Mouse (Mus musculus) neural tube, embryonic 15.5 days (tissue): ENCODE data around the gene Loxl3. TPM values are rescaled to one million over a fixed set of nuclear protein-coding genes. Genes with fewer than 3 reads are reported as not detected.

Experiments
- ATAC-seq: fragments of 200-750 bp; cut with Nextera tagmentation; 2 replicates; pipeline ENCODE4 v1.8.0; 2017; ENCODE audit warnings: mild to moderate bottlenecking, moderate TSS enrichment, moderate library complexity; ENCODE audit not compliant: low FRiP score
- H3K27ac ChIP-seq: fragments of 300-500 bp; sonication (generic); replicated peaks from 2 replicates; pipeline ENCODE4 v1.5.1; 2015; ENCODE audit warnings: mild to moderate bottlenecking, inconsistent platforms
- H3K27me3 ChIP-seq: fragments of 300-500 bp; sonication (generic); replicated peaks from 2 replicates; pipeline ENCODE4 v1.6.1; 2015; ENCODE audit warnings: inconsistent platforms
- H3K36me3 ChIP-seq: fragments of 300-500 bp; sonication (generic); 2 replicates; pipeline ENCODE4 v1.6.1; 2015; ENCODE audit warnings: inconsistent platforms
- H3K4me1 ChIP-seq: fragments of 300-500 bp; sonication (generic); 2 replicates; pipeline ENCODE4 v1.6.1; 2015; ENCODE audit warnings: inconsistent platforms
- H3K4me2 ChIP-seq: fragments of 300-500 bp; sonication (generic); 2 replicates; pipeline ENCODE4 v1.6.1; 2015; ENCODE audit warnings: inconsistent platforms, mild to moderate bottlenecking, moderate library complexity
- H3K4me3 ChIP-seq: fragments of 300-500 bp; sonication (generic); replicated peaks from 2 replicates; pipeline ENCODE4 v1.5.1; 2015; ENCODE audit warnings: mild to moderate bottlenecking, inconsistent platforms
- H3K9ac ChIP-seq: fragments of 300-500 bp; sonication (generic); replicated peaks from 2 replicates; pipeline ENCODE4 v1.6.1; 2015; ENCODE audit warnings: mild to moderate bottlenecking, inconsistent platforms
- H3K9me3 ChIP-seq: fragments of 300-500 bp; sonication (generic); replicated peaks from 2 replicates; pipeline ENCODE4 v1.6.1; 2016; ENCODE audit warnings: inconsistent platforms
- WGBS: fragments of 180-500 bp; shearing (Covaris S2); methylation state at CpG from one replicate; pipeline ENCODE4 v1.1.7; 2015; ENCODE audit warnings: mixed read lengths; 5-methylcytosine and 5-hydroxymethylcytosine counted together
- polyA plus RNA-seq: library from polyadenylated mRNA; unstranded; fragments of >200 nt; fragmentation: Nextera tagmentation; extraction: Ambion mirVana; gene quantifications from 2 replicates; pipeline ENCODE4 v1.2.1, GENCODE M21; 2015

Gene Loxl3
- polyA plus RNA-seq, 1 experiment from 2014 or later, result 7.6 TPM

DNA sequence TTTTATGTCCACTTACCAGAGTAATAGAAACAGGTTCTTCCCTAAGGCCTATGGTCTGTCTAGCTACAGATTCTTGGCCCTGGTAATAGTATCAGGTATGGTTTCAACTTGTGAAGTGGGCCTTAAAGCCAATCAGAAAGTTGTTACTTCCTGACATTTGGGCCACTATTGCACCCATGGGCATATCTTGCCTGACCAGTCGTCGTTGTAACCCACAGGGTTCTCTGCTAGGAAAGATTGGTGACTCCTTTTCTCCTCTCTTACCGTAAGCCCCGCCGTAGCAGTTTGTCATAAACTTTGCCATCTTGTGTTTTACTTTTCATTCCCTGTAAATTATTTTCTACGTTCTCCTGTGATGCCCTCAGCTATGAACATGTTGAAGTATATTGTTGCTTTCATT is 13.9 kb upstream of the Loxl3 start:
- no peaks in the 10 kb centered on the region for H3K9me3 ChIP-seq
- no peak for ATAC-seq
- H3K9ac ChIP-seq, result no peak overlapping the region
- 91% methylated on average over 6 of the region's 6 CpGs for WGBS
- H3K4me3 ChIP-seq, result no peak overlapping the region
- H3K27ac ChIP-seq, result no peak overlapping the region
- H3K4me2 ChIP-seq, result no peak overlapping the region
- H3K36me3 ChIP-seq, result no peaks in the 10 kb centered on the region
- no peaks in the 10 kb centered on the region for H3K27me3 ChIP-seq
- H3K4me1 ChIP-seq, result no peaks in the 10 kb centered on the region

- no peak for ATAC-seq
- H3K9ac ChIP-seq, result no peak overlapping the region
- H3K27me3 ChIP-seq, result no peaks in the 10 kb centered on the region
- H3K4me2 ChIP-seq, result no peak overlapping the region
- no peak overlapping the region for H3K27ac ChIP-seq
- no peak overlapping the region for H3K4me3 ChIP-seq
- no peaks in the 10 kb centered on the region for H3K9me3 ChIP-seq
- no peaks in the 10 kb centered on the region for H3K36me3 ChIP-seq
- WGBS, result 82% methylated on average over 4 of the region's 4 CpGs
- no peaks in the 10 kb centered on the region for H3K4me1 ChIP-seq
Measured at GRCm38 (mm10) chr6:83020836-83021593, 13.0 kb upstream of the Loxl3 start.

DNA sequence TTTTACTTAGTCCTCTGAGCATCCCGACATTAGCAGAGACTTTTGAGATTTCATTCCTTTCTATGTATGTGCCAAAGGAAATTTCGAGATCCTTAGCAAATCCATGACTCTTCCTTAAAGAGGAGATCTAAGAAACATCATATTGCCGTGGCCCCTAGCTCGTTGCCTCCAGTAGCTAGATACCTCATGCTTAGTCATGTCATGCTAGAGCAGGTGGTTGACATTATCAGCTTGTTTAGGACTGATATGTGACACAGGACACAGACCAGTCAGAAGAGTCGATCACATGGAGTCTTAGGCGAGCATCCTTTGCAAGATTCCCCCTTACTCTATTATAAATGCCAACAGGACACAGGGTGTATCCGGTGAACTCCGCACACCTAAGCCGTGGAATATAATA is 11.0 kb upstream of the Loxl3 start:
- Histone ChIP-seq H3K36me3 (no peaks in the 10 kb centered on the region), H3K9ac (no peak overlapping the region), H3K27ac (no peak overlapping the region), H3K4me2 (no peak overlapping the region), H3K4me3 (no peak overlapping the region), H3K27me3 (no peaks in the 10 kb centered on the region), H3K4me1 (no peaks in the 10 kb centered on the region), H3K9me3 (no peaks in the 10 kb centered on the region)
- ATAC-seq, result no peak
- 86% methylated on average over 9 of the region's 9 CpGs for WGBS

DNA sequence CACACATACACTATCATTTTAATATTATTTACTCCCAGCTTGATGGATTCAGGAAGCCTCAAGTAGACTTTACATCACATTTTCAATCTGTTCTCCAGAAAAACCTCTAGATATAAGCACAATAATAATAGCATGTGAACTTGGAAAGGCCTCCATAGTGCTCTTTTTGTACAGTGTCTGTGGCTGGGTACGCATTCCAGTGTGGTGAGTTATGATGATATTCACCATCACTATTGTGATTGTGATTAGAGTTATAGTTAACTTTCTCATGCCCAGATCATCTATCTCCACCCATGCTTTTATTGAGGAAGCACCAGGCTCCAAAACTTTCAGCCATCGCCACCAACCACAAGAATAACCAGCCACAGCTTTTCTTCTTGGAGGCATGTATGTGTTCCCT is 10.2 kb upstream of the Loxl3 start:
- H3K4me3 ChIP-seq, result no peak overlapping the region
- H3K4me2 ChIP-seq, result no peak overlapping the region
- H3K9me3 ChIP-seq, result no peaks in the 10 kb centered on the region
- H3K27me3 ChIP-seq, result no peaks in the 10 kb centered on the region
- H3K36me3 ChIP-seq, result no peaks in the 10 kb centered on the region
- WGBS, result 85% methylated on average over 2 of the region's 2 CpGs
- no peak overlapping the region for H3K27ac ChIP-seq
- H3K4me1 ChIP-seq, result no peaks in the 10 kb centered on the region
- ATAC-seq, result no peak
- H3K9ac ChIP-seq, result no peak overlapping the region

- no peak overlapping the region for H3K27ac ChIP-seq
- H3K4me1 ChIP-seq, result no peaks in the 10 kb centered on the region
- H3K9me3 ChIP-seq, result no peaks in the 10 kb centered on the region
- WGBS, result 75% methylated on average over 4 of the region's 4 CpGs
- no peak for ATAC-seq
- no peak overlapping the region for H3K4me3 ChIP-seq
- H3K9ac ChIP-seq, result no peak overlapping the region
- no peak overlapping the region for H3K4me2 ChIP-seq
- H3K36me3 ChIP-seq, result no peaks in the 10 kb centered on the region
- no peaks in the 10 kb centered on the region for H3K27me3 ChIP-seq
Measured at GRCm38 (mm10) chr6:83024421-83024820, 9.6 kb upstream of the Loxl3 start.

DNA sequence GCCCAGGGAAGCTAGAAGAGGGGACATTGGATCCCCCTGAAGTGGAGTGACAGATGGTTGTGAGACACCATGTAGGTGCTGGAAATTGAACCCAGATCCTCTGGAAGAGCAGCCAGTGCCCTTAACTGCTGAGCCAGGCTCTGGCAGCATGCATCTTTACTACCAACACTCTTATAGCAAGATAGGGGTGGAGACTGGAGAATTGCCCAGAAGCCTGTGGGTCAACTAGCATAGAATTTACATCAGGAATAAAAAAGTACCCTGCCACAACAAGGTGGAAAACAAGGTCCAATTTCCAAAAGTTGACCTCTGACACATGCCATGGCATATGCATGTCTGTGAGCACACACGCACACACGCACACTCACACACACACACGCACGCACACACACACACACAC is 8.8 kb upstream of the Loxl3 start:
- Histone ChIP-seq H3K4me3 (no peak overlapping the region), H3K9me3 (no peaks in the 10 kb centered on the region), H3K36me3 (no peaks in the 10 kb centered on the region), H3K9ac (no peak overlapping the region), H3K4me1 (no peaks in the 10 kb centered on the region), H3K27me3 (peaks cover 7% of the 10 kb centered on the region; the same call in 1 of the 2 replicates), H3K27ac (no peak overlapping the region), H3K4me2 (no peak overlapping the region)
- no peak for ATAC-seq
- WGBS, result 100% methylated on average over 4 of the region's 4 CpGs

DNA sequence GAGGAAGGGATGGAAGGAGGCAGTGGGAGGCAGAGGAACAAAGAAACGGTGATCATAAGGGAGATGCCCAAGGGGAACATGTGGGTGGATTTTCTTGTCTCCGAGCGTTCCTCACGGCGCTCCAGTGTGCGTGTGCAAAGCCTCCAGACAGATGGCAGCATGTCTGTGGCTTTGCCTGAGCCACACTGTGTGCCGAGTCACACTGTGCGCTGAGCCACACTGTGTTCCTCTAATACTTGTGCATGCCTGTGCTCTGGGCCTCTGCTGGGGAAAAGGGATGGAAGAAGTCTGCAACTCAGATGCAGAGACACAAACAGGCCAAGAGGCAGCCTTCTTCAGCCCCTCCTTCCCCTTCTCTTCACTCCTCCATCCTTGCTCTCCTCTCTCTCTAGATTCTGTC is 6.7 kb upstream of the Loxl3 start:
- 68% methylated on average over 8 of the region's 8 CpGs for WGBS
- no peak overlapping the region for H3K4me3 ChIP-seq
- no peak for ATAC-seq
- H3K9me3 ChIP-seq, result no peaks in the 10 kb centered on the region
- no peaks in the 10 kb centered on the region for H3K36me3 ChIP-seq
- H3K27ac ChIP-seq, result no peak overlapping the region
- no peak overlapping the region for H3K9ac ChIP-seq
- H3K4me1 ChIP-seq, result peaks cover 3% of the 10 kb centered on the region
- peaks cover 24% of the 10 kb centered on the region for H3K27me3 ChIP-seq
- no peak overlapping the region for H3K4me2 ChIP-seq

DNA sequence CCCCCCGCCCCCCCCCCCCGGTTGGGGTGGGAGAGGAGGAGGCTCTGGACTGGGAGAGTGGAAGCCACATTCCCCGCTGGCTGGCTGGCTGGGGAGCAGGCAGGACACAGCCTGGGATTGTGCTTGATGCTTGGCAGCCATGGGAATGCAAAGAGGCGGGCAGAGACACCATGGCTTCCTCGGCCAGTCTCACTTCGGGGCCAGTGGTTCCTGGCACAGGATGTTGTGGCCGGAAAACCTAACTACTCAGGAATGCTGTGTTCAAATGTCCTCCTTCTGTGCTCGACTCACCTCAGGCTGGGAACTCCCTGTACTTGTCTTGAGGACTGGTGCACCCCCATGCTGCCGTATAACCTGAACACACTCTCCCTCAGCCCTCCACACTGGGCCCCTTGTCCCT is 6.3 kb upstream of the Loxl3 start:
- ATAC-seq, result no peak

GRCm38 (mm10) chr6:83029777-83030176 is 4.2 kb upstream of the Loxl3 start:
- Histone ChIP-seq H3K36me3 (no peaks in the 10 kb centered on the region), H3K4me2 (no peak overlapping the region), H3K9me3 (no peaks in the 10 kb centered on the region), H3K27me3 (peaks cover 43% of the 10 kb centered on the region), H3K9ac (no peak overlapping the region), H3K27ac (no peak overlapping the region), H3K4me1 (peaks cover 23% of the 10 kb centered on the region), H3K4me3 (no peak overlapping the region)
- 28% methylated on average over 10 of the region's 10 CpGs for WGBS
- no peak for ATAC-seq

More for the DNA sequence above, 6.3 kb upstream of the Loxl3 start:
- Histone ChIP-seq H3K9me3 (no peaks in the 10 kb centered on the region), H3K27me3 (peaks cover 28% of the 10 kb centered on the region), H3K4me3 (no peak overlapping the region), H3K4me2 (no peak overlapping the region), H3K27ac (no peak overlapping the region), H3K9ac (no peak overlapping the region), H3K4me1 (peaks cover 7% of the 10 kb centered on the region), H3K36me3 (no peaks in the 10 kb centered on the region)
- WGBS, result 59% methylated on average over 7 of the region's 9 CpGs

- H3K4me3 ChIP-seq, result no peak overlapping the region
- no peaks in the 10 kb centered on the region for H3K9me3 ChIP-seq
- H3K27me3 ChIP-seq, result peaks cover 52% of the 10 kb centered on the region
- H3K27ac ChIP-seq, result no peak overlapping the region
- no peak for ATAC-seq
- peaks cover 23% of the 10 kb centered on the region for H3K4me1 ChIP-seq
- H3K36me3 ChIP-seq, result no peaks in the 10 kb centered on the region
- no peak overlapping the region for H3K9ac ChIP-seq
- 64% methylated on average over 7 of the region's 7 CpGs for WGBS
- H3K4me2 ChIP-seq, result no peak overlapping the region
Measured at GRCm38 (mm10) chr6:83031111-83031510, 2.9 kb upstream of the Loxl3 start.

- peaks cover 54% of the 10 kb centered on the region for H3K27me3 ChIP-seq
- peak overlapping the region; percentile 74 for H3K4me2 ChIP-seq
- H3K36me3 ChIP-seq, result no peaks in the 10 kb centered on the region
- no peak for ATAC-seq
- WGBS, result 26% methylated on average over 18 of the region's 18 CpGs
- H3K27ac ChIP-seq, result no peak overlapping the region
- H3K9ac ChIP-seq, result no peak overlapping the region; the same call in 1 of the 2 replicates
- H3K9me3 ChIP-seq, result no peaks in the 10 kb centered on the region
- H3K4me3 ChIP-seq, result peak overlapping the region; percentile 47
- H3K4me1 ChIP-seq, result peaks cover 23% of the 10 kb centered on the region
Measured at GRCm38 (mm10) chr6:83031921-83032590, 1.9 kb upstream of the Loxl3 start.

GRCm38 (mm10) chr6:83032769-83033191 is 1.2 kb upstream of the Loxl3 start:
- ATAC-seq, result peak; percentile 36; the same call in 1 of the 2 replicates
- Histone ChIP-seq H3K4me1 (peaks cover 23% of the 10 kb centered on the region), H3K9me3 (no peaks in the 10 kb centered on the region), H3K4me2 (peak overlapping the region; percentile 74), H3K9ac (peak overlapping the region; percentile 48), H3K4me3 (peak overlapping the region; percentile 47), H3K36me3 (no peaks in the 10 kb centered on the region), H3K27me3 (peaks cover 54% of the 10 kb centered on the region), H3K27ac (no peak overlapping the region)
- under 1% methylated on average over 31 of the region's 31 CpGs for WGBS
